Mouse (Mus musculus) heart, postnatal 25 days (tissue): Measurements from ENCODE around the gene Ntng2. TPM values are rescaled to one million over a fixed set of nuclear protein-coding genes. Genes with fewer than 3 reads are reported as not detected.

Source experiments
- DNase-seq: peaks from one replicate; pipeline ENCODE4 v3.0.0; 2022; ENCODE audit warnings: low spot score
- intact Hi-C: fragments of 180-260 bp; cut with DNase I; formaldehyde crosslinking; loops from one replicate; pipeline ENCODE4 v1.15.1; 2025
- total RNA-seq, 2 experiments: library from RNA; stranded (reverse); gene quantifications; 2 replicates each; pipeline ENCODE4 v1.2.3; 2021

The Ntng2 gene
- total RNA-seq, result 1 to 10 TPM; 4.6 to 5.8 TPM

DNA sequence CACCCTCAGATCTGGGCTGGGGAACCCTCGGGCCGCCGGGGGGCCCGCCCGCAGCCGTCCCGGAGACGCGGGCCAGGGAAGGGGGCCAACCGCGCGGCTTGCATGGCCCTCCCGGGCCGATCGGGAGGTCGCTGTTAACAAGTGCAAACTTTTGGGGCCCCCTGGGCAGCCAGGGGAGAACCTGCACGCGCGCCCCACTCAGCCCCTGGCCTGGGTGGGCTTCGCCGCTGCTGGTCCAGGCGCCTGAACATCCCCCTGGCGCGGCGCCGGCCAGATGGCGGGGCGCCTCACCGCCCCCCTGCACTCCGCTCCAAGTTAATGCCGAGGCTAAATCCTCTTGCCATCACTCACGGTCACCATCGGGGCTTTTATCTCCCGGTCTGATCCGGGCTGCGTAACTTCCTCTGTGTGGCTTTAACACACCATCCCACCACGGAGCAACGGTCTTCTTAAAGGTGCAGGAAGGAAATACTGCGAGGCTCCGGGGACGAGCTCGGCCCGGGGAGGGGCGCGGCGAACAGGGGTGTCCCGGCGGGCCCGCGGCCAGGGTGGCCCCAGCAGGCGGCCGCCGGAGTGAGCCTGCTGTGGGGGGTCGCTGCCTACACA, at the start of gene Ntng2:
Gene Ntng2 (minus strand): TSS at position 407 of the 606 bp plus-strand sequence.
- intact Hi-C loops, result loop anchor here (5.0 kb wide), 1 partner anchor 95 kb away; the partner anchor contains the start of gene Med27
- peak; percentile 36 for DNase-seq

DNA sequence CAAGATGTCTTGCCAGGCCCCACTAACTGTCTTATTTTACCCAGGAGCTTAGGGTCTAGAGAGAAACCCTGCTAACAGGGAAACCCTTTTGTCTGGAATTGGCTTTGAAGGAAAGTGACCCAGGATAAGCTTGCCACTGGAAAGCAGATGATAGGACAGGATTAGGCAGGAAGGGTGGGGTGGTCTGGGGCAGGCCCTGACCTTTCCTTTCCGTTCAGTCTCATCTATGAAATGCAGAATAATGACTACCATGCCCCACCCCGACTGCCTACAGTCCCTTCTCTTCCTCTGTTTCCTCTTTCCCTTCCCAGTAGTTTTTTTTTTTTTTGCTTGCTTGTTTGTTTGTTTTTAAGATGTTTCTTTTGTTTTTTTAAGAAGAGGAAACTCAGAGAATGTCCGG, 42.8 kb upstream of the Ntng2 start:
- intact Hi-C loops, result no loop called here
- no peak for DNase-seq

DNA sequence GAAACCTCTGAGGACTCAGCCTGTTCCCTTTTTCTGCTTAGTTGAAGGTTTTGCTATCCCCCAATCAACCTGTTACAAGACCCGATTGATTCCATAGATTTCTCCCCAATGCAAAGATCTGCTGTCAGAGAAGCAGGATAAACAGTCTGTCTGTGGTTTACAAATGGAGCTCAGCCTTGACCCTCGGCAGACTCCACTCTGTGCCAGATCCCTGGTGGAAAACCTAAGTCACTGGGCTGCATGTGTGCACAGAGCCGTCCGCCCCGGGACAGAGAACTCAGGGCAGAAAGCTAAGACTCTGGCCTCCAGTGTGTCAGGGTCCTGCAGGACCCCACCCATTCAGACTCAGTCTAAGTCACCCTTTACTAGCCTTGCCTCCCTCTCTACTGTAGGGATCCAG, 34.8 kb upstream of the Ntng2 start:
- DNase-seq, result no peak
- intact Hi-C loops, result no loop called here

DNA sequence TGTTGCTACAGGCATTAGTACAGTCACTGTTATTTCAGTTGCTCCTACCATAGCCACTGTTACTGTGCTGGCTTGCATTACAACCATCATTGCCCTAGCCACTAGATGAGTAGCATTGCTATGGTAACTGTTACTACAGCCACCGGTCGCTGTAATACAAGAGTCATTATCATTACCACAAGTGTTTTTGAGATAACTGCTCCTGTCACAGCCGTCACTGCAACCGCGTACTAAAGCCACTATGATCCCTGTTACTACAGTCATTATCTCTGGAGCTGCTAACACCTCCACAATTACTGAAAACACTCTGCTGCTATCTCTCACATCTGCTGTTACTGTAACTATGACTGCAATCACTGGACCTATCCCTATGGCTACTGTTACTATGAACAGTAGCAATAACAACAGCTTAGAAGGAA, 24.9 kb upstream of the Ntng2 start:
- no peak for DNase-seq
- intact Hi-C loops, result no loop called here

DNA sequence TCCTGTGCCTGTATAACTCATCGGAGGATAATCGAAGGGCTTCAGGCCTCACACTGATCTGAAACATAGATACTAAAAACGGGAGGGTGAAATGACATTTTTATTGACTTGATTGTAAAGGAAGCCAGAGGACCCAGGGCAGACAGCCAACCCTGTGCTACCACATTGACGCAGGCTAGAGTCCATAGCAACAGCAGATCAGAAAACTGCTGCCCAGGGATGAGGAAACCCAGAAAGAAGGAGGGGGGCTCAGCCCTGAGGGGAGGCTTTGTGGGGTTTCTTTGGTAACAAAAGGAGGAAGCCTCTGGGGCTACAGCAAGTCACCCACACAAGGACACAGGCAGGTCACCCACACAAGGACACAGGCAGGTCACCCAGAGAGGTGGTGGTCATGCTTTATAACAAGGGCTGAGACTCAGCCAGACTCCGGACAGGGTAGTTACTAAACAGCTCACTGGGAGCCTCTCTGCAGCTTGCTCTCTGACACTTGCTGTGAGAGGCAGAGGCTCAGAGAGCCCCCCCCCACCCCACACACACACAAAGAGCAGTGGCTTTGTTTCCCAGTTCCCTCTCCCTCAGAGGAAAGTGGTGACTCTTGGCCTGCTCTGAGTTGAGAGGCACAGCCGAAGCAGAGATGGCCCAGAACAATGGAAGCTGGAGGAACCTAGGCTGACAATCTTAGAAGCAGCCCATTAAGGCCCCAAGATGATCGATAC, 19.2 kb upstream of the Ntng2 start:
- DNase-seq, result no peak
- intact Hi-C loops, result no loop called here

DNA sequence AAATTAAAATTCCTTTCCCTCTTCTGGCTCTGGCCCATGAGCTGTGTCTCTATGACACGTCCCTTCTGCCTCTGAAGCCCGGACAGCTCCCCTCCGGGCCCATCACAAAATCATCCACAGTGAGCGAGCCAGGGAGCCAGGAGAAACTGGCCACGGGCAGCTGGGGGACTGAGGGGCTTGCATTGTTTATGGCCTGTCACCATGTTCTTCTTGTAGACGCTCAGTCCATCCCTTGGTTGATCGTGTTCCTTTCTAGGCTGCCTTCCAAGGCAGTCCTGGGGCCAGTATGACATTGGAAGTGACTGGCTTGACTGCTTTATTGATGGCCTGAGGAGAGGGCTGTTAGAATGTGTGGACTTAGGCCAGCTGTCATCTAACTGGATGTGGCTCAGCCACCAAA, 18.3 kb upstream of the Ntng2 start:
- intact Hi-C loops, result no loop called here
- no peak for DNase-seq

DNA sequence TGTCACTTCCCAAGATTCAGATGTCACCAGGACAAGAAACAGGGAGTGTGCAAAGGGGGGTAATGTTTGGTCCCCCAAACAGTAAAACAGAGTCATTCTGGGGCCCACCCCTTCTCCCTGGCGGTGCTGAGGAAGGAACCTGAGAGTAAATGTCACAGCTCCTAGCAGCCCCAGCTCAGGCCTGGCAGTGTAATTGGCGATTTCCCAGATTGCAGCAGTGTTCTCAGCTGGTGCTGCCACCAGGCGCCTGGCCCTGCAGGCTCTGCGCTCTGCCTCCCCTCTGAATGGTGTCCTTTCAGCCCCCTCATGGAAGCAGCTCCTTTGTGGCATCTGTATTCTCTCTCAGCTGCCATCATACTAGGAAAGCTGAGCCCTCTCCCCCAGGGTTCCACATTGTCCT, 14.0 kb upstream of the Ntng2 start:
- intact Hi-C loops, result no loop called here
- no peak for DNase-seq

DNA sequence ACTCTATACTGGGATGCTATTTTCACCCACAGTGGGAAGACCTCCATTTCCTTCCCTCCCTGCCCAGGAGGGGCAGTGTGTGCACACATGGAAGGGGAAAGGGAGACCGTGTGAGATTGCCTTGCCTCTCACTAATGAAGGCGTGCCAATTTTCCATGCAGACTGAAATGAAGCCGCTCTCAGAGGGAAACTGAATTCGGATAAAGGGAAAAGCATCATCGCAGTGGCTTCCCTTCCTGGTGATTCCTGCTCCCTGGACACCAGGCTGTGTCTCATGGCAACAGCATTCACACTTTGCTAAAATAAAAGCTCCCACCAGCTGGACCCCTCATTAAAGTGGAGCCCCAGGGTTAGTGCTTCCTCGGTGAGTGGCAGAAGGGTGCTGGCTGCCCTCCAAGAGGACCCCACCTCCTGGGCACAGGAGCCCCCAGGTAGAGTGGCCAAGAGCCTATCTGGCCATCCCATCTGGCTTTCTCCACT, 9.7 kb upstream of the Ntng2 start:
- intact Hi-C loops, result no loop called here
- DNase-seq, result no peak

DNA sequence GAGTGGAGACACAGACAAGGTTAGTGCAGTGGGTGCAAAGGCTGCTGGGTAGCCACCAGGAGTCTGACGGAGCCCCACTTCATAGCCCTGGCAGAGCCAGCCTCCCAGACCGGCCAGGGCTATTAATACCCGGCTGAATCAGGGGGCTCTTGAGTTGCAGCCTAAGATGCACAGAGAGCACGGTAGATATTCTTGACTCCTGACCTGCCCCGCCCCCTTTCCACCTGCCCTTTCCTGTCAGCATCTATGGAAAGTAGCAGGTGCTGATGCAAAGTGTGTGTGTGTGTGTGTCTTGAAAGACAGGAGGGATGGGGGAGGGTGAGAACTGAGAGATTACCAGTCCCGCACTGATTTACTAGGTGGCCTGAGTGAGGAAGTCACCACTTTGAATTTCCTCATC, 8.3 kb upstream of the Ntng2 start:
- intact Hi-C loops, result no loop called here
- no peak for DNase-seq

DNA sequence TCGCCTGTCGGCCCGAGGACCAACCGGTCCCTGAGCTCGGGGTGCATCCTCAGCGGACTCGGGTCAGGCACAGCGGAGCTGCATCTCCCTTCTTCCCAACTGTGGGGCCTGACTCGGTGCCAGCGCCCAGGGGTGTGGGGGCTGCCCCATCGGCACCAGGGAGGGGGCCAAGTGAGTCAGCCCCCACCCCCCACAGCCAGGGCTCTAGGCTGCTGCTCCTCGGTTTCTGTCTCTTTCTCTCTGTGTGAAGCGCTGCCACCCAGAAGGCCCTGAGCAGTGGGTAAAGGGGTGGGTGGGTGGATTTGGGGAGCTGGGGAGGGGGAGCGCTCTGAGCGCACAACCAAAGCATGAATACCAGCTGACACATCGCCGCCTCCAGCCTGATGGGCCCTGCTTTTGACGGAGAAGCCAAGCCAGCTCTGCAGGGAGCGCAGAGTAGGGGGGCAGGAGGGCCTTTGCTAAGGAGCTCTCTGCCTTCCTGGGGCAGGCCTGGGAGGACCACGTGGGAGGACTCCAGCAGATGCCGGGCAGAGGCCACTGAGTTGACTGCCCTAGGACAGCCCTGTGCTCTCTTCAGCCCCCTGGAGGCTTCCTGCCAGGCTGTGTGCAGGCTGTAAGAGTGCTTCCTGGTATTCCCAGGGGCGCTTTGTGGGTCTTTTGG, 530 bp upstream of the Ntng2 start:
- intact Hi-C loops, result loop anchor here (5.0 kb wide), 1 partner anchor 94 kb away; the partner anchor contains the start of gene Med27
- DNase-seq, result no peak

DNA sequence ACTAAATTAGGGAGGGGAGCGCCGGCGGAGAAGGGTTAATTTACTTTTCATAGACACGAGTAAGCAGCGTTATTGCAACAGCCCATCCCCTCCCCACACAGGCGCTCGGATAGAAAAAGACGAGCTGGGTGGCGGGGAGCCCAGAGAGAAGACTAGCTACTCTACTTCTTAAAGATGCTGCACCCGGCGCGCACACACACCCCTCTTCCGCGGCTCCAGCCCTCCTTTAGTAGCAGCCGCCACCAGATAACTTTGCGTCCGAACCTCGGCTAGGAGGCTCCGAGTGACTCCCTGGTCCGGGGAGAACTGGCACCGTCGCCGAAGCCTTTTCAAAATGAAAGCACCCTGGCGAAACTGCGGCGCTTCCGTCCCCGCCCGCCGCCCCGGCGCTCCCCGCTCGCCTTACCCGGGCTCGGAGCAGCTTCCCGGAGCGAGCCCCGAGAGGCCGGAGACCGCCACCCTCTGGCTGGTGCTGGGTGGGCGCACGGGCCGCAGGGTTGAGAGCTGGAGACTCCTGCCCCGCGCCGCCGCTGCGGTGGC, 676 bp downstream of the Ntng2 start:
- peak; percentile 27 for DNase-seq
- intact Hi-C loops, result loop anchor here (5.0 kb wide), 1 partner anchor 95 kb away; the partner anchor contains the start of gene Med27

DNA sequence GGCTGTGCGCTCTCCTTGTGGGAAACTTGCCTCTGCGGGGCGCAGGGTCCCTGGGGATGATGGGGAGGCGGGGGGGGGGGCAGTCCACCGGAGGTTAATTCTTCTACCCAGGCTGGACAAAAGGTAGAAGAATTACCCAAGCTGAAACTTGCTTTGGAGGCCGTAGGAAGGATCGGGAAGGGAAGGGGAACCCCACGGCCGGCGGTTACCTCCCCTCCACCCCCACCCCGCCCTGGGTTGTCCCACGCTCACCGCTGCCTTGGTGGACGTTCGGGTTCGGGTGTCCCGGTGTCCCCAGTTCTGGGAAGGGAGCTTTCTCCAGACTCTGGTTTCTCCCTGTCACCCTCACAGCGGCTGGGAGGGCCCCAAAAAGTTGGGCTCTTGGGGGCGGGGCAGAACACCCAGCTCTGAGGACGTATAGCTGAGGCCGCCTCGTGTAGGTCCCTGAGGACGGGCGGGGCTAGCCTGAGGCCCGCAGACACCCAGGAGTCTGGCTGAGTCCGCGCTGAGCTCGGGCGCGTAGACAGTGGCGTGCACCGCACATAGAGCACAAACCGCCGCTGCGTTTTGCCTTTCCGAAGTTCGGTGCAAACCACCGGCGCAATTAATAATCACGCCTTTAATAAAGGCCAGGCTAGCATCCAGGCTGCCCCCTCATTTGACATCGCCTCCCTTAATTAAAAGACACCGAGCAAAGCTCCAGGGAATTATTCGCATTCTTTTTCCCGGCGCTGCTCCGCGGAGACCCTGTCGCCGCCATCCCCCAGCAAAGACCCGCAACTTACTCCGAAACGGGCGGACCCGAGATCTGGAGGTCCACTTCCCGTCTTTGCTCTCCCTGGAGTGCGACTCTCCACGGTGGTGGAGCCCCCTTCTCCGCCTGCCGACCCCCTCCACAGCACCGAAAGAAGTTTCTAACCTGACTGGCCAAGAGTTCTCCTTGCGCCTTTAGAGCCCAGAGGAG, 1.4 kb downstream of the Ntng2 start:
- intact Hi-C loops, result loop anchor here (5.0 kb wide), 1 partner anchor 96 kb away; the partner anchor contains the start of gene Med27
- no peak for DNase-seq

DNA sequence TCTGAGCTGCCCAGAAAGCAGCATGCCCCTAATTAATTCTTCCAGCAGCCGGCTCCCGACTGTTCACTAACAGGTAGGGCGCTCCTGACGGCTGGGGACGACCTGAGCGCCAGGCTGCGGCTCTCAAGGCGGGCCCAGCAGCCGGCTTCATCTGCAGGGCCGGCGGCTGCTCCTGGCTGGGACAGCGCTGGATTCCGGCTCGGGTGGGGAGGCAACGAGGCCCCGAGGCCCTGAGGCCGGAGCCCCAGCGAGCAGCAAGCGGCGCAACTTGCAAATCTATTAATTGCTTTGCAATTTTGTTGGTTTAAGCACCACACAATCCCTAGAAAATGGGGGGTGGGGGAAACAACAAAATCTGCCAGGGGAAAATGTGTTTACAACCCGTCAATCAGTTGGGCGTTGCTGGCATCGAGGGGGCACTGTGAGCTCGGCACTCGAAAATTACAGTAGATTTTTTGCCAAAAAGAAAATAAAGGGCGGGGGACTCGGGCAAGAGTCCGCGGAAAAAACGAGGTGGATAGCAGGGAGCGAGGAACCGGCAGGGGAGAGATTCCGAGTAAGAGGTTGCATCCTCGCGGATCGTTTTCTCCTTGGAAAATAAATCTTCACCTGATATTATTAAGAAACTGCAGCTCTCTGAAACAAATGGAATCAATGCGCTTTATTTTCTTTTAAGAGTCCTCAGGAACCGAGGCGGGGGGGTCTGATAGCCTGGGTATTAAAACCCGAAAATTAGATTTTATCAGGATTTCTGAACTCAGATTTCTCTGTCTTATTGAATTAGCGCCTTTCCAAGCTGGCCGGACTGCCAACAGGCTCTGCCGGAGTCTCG, 2.3 kb downstream of the Ntng2 start:
- intact Hi-C loops, result loop anchor here (5.0 kb wide), 1 partner anchor 97 kb away; the partner anchor contains the start of gene Med27
- no peak for DNase-seq

DNA sequence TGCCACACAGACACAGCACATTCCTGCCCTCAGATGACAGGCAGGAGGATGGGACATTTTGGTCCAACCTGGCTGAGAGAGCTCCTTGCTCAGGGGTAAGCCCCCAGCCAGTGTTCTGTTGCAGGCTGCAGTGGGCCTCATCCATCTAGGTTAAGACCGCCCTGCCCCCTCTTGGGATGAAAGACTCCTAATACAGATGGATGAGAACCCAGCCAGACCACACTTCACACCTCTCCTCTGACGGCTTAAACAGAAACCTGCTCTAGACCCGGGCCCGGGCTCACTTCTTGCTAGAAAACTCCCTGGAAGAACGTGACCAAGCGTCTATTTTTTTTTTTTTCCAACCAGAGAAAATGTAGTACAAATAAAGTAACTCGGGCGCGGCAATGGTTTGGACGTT, 3.0 kb downstream of the Ntng2 start:
- intact Hi-C loops, result loop anchor here (5.0 kb wide), 1 partner anchor 97 kb away; the partner anchor contains the start of gene Med27
- DNase-seq, result no peak

DNA sequence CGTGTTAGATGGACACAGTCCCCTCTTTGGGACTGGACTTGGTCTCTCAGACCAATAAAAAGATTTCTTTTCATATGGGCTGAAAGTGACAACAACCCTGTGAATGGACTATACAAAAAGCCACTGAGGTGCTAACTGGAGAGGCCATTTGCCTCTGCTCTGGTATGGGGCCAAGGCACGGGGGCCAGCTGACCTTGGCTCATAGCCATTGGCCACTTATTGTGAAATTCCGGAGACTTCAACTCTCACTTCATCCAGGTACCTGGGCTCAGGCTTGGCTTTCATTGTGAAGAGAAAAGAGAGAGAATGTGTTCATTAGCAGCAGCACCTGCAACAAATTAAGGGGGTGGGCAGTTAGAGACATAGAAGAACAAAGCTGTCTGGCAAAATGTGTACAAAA, 4.3 kb downstream of the Ntng2 start:
- intact Hi-C loops, result no loop called here
- no peak for DNase-seq

DNA sequence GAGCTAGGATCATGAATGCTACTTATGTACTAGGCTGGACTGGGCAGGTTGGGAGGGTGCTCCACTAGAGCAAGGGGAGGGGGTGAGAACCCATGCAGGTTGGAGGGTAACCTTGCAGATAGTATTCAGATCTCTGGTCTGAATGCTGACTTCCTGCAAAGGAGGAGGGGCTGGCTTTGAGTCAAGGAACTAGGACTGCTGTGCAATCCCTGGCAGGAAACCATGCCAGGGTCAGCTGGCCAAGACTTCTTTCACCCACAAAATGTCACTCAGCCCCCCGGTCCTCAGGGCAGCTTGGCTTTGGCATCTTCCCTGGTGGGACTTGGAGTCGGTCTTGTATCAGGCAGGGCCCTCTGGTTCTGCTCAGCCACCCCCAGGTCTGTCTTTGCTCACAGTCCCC, 5.4 kb downstream of the Ntng2 start:
- no peak for DNase-seq
- intact Hi-C loops, result no loop called here

DNA sequence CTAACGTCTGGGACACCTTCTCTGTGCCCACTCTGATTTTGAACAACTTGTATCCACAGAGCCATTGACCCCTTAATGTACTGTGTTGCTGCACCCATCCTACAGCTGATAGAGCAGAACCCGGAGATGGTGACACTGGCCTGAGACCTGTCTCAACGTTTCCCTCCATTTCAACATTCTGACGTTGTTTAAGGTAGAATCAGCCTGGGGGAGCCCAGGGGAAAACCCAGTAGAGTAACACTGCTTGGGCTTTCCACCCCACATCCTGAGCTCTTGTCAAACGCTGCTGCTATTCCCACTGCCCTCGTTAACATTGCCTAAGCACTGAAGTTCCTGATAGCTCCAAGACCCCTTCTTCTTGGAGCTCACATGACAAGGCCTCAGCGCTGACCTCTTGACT, 5.9 kb downstream of the Ntng2 start:
- intact Hi-C loops, result no loop called here

DNA sequence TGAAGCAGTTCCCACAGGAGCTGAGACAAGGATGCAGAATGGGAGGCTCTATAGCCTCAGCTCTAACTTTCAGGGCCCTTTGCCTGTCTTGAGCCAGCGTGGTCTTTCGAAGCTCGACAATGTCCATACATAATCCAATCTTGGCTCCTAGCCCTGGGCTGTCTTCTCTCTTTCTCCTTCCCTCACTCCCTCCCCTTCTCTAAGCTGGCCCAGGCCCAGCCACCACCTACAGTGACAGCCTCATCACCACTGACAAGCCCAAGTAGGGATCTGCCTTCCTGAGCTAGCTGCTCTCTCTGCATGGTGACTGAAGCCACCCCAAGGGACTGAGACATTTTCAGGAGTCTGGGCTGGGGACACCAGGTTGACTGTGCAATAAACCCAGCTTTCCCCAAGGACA, 6.5 kb downstream of the Ntng2 start:
- no peak for DNase-seq
- intact Hi-C loops, result no loop called here

More for the DNA sequence above, 5.9 kb downstream of the Ntng2 start:
- DNase-seq, result no peak
